Mouse (Mus musculus) lung, embryonic 15.5 days (tissue): Measurements from ENCODE around the gene Psd4. TPM values are rescaled to one million over a fixed set of nuclear protein-coding genes. Genes with fewer than 3 reads are reported as not detected.

Experiments
- ATAC-seq: fragments of 200-750 bp; cut with Nextera tagmentation; 2 replicates; pipeline ENCODE4 v1.8.0; 2017; ENCODE audit warnings: moderate number of reproducible peaks, borderline replicate concordance; ENCODE audit not compliant: low FRiP score, low TSS enrichment; ENCODE audit errors: extremely low read depth
- H3K27ac ChIP-seq: fragments of 300-500 bp; sonication (generic); 2 replicates; pipeline ENCODE4 v1.5.1; 2015; ENCODE audit warnings: moderate library complexity, mild to moderate bottlenecking, inconsistent platforms
- H3K27me3 ChIP-seq: fragments of 300-500 bp; sonication (generic); 2 replicates; pipeline ENCODE4 v1.6.1; 2015; ENCODE audit warnings: inconsistent platforms
- H3K36me3 ChIP-seq: fragments of 300-500 bp; sonication (generic); 2 replicates; pipeline ENCODE4 v1.6.1; 2015; ENCODE audit warnings: inconsistent platforms
- H3K4me1 ChIP-seq: fragments of 300-500 bp; sonication (generic); 2 replicates; pipeline ENCODE4 v1.6.1; 2015; ENCODE audit warnings: inconsistent platforms
- H3K4me2 ChIP-seq: fragments of 300-500 bp; sonication (generic); 2 replicates; pipeline ENCODE4 v1.6.1; 2015; ENCODE audit warnings: inconsistent platforms, mild to moderate bottlenecking, moderate library complexity
- H3K4me3 ChIP-seq: fragments of 300-500 bp; sonication (generic); 2 replicates; pipeline ENCODE4 v1.5.1; 2015; ENCODE audit warnings: mild to moderate bottlenecking, inconsistent platforms
- H3K9ac ChIP-seq: fragments of 300-500 bp; sonication (generic); 2 replicates; pipeline ENCODE4 v1.6.1; 2015; ENCODE audit warnings: inconsistent platforms
- H3K9me3 ChIP-seq: fragments of 300-500 bp; sonication (generic); 2 replicates; pipeline ENCODE4 v1.6.1; 2016; ENCODE audit warnings: inconsistent platforms
- WGBS: fragments of 180-500 bp; shearing (Covaris S2); methylation state at CpG from one replicate; pipeline ENCODE4 v1.1.7; 2015; 5-methylcytosine and 5-hydroxymethylcytosine counted together
- polyA plus RNA-seq: library from polyadenylated mRNA; unstranded; fragments of >200 nt; fragmentation: Nextera tagmentation; extraction: Ambion mirVana; gene quantifications from 2 replicates; pipeline ENCODE4 v1.2.1, GENCODE M21; 2015

The Psd4 gene
- polyA plus RNA-seq, 1 experiment from 2014 or later: 2.3 TPM

DNA sequence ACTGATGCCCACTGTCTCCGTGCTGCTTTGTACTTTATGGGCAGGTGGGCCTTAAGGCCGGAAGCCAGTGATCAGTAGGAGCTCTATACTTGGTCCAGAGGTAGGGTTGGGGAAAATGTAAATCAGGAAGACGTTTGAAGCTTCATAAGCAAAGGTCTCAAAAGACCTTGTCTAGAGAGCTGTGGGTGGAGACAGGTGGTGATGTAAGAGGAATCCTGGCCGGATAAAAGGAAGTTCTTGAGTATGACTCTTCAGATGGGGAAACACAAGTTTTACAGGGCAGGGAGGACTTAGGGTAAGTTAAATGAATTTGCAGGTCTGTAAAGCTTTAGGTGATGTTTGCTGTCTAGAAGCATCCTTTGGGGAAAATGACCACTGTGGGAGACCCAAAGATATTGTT, 81.7 kb downstream of the Psd4 start:
- no peaks in the 10 kb centered on the region for H3K36me3 ChIP-seq
- H3K27ac ChIP-seq: no peak overlapping the region
- H3K4me1 ChIP-seq: no peaks in the 10 kb centered on the region
- no peaks in the 10 kb centered on the region for H3K9me3 ChIP-seq
- no peak overlapping the region for H3K4me3 ChIP-seq
- no peak overlapping the region for H3K4me2 ChIP-seq
- no peak overlapping the region for H3K9ac ChIP-seq
- no peaks in the 10 kb centered on the region for H3K27me3 ChIP-seq
- 60% methylated on average over 4 of the region's 4 CpGs for WGBS
- no peak for ATAC-seq

DNA sequence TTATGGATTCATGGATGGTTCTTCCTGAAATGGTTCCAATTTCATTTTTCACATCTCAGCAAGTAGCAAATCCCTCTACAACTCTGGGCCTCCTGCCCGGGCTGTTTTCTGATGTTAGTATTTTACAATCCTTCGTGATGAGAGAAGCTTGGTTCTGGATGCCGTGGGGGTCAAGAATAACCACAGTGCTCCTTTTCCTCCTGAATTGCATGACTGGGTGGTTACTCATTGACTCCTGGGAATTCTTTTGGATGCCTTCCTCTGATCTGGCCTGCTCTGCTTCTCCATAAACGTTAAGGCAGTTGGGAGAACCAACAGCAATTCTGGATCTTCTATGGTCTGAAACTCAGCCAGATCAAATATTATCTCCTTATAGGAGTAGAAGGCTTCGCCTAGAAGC, 85.8 kb downstream of the Psd4 start:
- no peak overlapping the region for H3K4me2 ChIP-seq

DNA sequence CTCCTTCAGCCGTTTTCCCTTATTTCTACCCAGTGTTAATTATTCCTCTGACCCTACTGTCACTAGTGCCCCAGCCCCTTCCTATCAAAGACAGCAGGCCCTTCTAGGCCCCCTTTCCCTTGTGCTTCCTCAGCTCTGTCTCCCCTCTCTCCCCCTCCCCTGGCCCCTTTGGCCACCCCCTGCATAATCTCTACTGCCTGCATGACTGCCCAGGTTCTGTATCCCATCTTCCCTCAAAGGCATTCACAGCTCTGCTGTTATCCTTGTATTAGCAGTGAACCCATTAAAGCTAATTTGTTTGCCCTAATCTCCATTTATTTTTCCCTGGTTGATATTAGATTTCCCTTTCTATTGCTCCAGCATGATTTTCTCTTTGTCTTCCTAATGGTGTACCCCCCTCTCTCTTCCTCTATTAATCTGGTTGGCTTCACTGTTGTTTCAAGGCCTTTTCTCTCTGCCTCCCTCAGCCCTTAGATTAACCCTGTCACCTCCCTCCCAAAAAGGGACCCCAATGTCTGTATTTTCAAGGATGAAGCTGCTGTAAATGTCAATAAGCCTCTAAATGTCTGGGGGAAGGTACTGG, 87.1 kb downstream of the Psd4 start:
- Histone ChIP-seq H3K4me1 (no peaks in the 10 kb centered on the region), H3K4me2 (no peak overlapping the region)

More for the DNA sequence above, 85.8 kb downstream of the Psd4 start:
- H3K36me3 ChIP-seq: no peaks in the 10 kb centered on the region
- H3K4me3 ChIP-seq: no peak overlapping the region
- no peak for ATAC-seq
- no peaks in the 10 kb centered on the region for H3K4me1 ChIP-seq
- H3K27ac ChIP-seq: no peak overlapping the region
- WGBS: 65% methylated on average over 5 of the region's 5 CpGs
- no peak overlapping the region for H3K9ac ChIP-seq
- H3K9me3 ChIP-seq: no peaks in the 10 kb centered on the region
- H3K27me3 ChIP-seq: no peaks in the 10 kb centered on the region

DNA sequence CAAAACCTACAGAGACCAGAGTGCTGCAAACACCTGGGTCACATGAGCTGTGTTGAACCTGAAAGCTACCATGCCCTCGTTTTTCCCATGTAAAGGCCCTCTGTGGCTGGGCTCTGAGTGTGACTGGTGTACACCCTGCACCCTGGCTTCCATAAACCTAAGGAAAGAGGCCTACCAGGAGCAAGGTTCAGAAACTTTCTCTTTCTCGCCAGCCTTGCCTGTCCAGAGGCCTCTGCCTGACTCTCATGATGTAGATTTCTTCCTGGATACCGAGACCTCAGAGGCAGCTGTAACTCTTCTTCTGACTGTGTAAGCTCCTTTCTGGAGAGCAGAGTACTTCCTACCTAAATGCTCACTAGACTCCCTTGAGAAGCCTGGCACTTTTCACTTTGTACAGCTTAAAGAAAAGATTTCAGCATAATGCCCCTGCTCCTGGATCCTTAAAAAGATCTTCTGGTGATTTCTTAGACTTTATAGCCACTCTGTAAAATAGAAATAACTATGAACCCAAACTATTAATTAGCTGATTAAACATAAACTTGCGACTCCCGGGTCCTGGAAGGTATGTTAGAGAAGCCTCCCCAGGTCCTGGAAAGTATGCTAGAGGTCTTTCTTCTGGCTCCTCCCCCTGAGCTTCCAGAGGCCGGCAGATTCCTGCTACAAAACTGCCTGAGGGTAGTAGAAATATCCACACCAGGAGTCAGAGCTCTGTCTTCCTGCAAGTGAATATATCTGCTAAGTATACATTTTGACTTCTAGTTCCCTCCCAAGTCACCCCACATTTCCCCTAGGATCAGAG, 87.9 kb downstream of the Psd4 start:
- Histone ChIP-seq H3K4me2 (no peak overlapping the region), H3K9me3 (no peaks in the 10 kb centered on the region), H3K27ac (no peak overlapping the region), H3K4me1 (no peaks in the 10 kb centered on the region), H3K27me3 (no peaks in the 10 kb centered on the region), H3K9ac (no peak overlapping the region), H3K36me3 (no peaks in the 10 kb centered on the region), H3K4me3 (no peak overlapping the region)
- 35% methylated on average over 6 of the region's 6 CpGs for WGBS
- ATAC-seq: no peak

More for the DNA sequence above, 87.1 kb downstream of the Psd4 start:
- Histone ChIP-seq H3K27me3 (no peaks in the 10 kb centered on the region), H3K36me3 (no peaks in the 10 kb centered on the region), H3K27ac (no peak overlapping the region), H3K9me3 (no peaks in the 10 kb centered on the region), H3K9ac (no peak overlapping the region), H3K4me3 (no peak overlapping the region)
- 43% methylated on average over 1 of the region's 1 CpGs for WGBS
- ATAC-seq: no peak

DNA sequence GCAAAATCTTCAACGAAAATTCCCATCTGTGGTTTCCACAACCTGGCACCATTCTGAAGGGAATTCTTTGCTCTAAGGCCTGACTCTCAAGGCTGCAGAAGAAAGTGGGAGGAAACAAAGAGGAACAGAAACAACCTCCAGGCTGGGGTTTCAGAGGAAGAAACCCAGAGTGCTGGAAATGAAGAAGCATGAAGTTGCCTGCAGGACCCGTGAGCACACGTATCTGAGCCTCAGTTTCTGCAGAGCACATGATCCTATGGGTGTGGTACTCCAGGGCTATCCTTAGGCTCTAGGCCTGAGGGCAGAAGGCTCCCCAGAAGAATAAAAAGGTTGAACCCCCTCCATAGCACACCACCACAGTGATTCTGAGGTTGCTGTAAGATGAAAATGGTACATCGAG, 89.5 kb downstream of the Psd4 start:
- no peak overlapping the region for H3K9ac ChIP-seq
- H3K27me3 ChIP-seq: no peaks in the 10 kb centered on the region
- H3K4me1 ChIP-seq: no peaks in the 10 kb centered on the region
- H3K9me3 ChIP-seq: no peaks in the 10 kb centered on the region
- no peak for ATAC-seq
- no peak overlapping the region for H3K27ac ChIP-seq
- H3K4me3 ChIP-seq: no peak overlapping the region
- H3K36me3 ChIP-seq: no peaks in the 10 kb centered on the region
- no peak overlapping the region for H3K4me2 ChIP-seq
- WGBS: 79% methylated on average over 4 of the region's 4 CpGs

DNA sequence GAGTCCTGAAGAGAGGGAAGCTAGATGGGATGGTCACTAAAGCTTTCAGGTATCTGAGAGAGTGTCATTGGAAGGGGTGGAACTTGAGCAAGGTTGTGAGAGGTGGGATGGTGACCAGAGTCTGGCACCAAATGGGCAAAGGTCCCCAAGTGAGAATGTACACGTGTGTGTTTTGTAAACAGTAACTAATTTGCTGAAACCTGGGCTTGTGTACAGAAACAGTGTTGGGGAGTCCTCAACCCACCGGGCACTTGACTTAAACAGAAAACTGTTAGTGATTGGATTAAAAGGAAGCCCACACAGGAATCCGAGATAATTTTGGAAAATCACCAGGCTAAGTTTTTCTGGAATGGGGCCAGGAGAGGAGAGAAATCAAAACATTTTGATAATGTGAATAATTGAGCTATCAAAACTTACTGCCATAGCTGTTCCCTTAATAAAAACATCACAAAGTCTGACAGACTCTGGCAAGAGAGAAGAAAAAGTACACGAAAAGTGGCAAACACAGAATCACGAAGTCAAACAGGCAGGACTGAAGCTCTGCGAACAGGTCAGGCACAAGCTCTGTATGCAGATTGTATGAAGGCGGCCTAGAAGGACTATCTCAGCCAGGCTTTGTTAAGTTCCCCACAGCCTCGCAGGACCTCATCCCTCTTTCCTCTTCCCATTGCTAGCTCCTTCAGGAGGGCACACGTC, 92.9 kb downstream of the Psd4 start:
- Histone ChIP-seq H3K4me1 (no peaks in the 10 kb centered on the region), H3K4me2 (no peak overlapping the region), H3K9ac (no peak overlapping the region), H3K36me3 (no peaks in the 10 kb centered on the region), H3K27ac (no peak overlapping the region), H3K9me3 (no peaks in the 10 kb centered on the region), H3K27me3 (no peaks in the 10 kb centered on the region), H3K4me3 (no peak overlapping the region)
- WGBS: 14% methylated on average over 9 of the region's 9 CpGs
- ATAC-seq: peak; percentile 31; the same call in 1 of the 2 replicates

DNA sequence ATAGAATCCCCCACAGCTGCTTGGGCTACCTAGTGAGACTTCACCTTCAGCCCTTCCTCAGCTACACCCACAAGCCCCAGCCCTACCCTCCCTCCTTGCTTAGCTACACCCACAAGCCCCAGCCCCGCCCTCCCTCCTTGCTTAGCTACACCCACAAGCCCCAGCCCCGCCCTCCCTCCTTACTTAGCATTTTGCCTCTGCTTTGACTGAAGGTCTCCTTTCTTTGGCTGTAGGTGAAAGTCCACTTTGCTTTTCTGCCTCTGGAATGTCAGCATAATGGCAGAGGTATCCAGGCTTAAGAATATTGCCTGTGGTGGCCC, 93.4 kb downstream of the Psd4 start:
- no peaks in the 10 kb centered on the region for H3K9me3 ChIP-seq
- no peak overlapping the region for H3K4me3 ChIP-seq
- no peaks in the 10 kb centered on the region for H3K27me3 ChIP-seq
- no peak overlapping the region for H3K27ac ChIP-seq
- peak; percentile 70; the same call in 1 of the 2 replicates for ATAC-seq
- H3K4me1 ChIP-seq: no peaks in the 10 kb centered on the region
- WGBS: 31% methylated on average over 2 of the region's 2 CpGs
- no peak overlapping the region for H3K9ac ChIP-seq
- H3K36me3 ChIP-seq: no peaks in the 10 kb centered on the region
- no peak overlapping the region for H3K4me2 ChIP-seq

Other genes starting within 250 kb of the Psd4 start
- not detected in 2 replicates for gene Il1f8, start 214.4 kb upstream of the Psd4 start, polyA plus RNA-seq
- gene Il1f9, start 181.1 kb upstream of the Psd4 start, polyA plus RNA-seq: not detected in 2 replicates
- not detected in 2 replicates for gene Il1f6, start 152.2 kb upstream of the Psd4 start, polyA plus RNA-seq
- not detected in 2 replicates for gene Il1f5, start 90.6 kb upstream of the Psd4 start, polyA plus RNA-seq
- gene Il1f10, start 76.4 kb upstream of the Psd4 start, polyA plus RNA-seq: not detected in 2 replicates
- gene Il1rn, start 30.7 kb upstream of the Psd4 start, polyA plus RNA-seq: 0.42 and 0.84 TPM in 2 replicates
- gene Pax8, start 108.0 kb downstream of the Psd4 start, polyA plus RNA-seq: 0.22 TPM in 1 of 2 replicates, not detected in the other